Mouse (Mus musculus) heart, adult 8-10 months (tissue): Measurements from ENCODE around the gene Chst8. TPM values are rescaled to one million over a fixed set of nuclear protein-coding genes. Genes with fewer than 3 reads are reported as not detected.

Experiments
- DNase-seq: peaks from one replicate; pipeline ENCODE4 v3.0.0; 2022; ENCODE audit warnings: low spot score
- total RNA-seq, 4 experiments: library from RNA; stranded (reverse); gene quantifications; 2 replicates each; pipeline ENCODE4 v1.2.4; 2022

Chst8 gene
- total RNA-seq, 4 experiments from 2014 or later = not detected

DNA sequence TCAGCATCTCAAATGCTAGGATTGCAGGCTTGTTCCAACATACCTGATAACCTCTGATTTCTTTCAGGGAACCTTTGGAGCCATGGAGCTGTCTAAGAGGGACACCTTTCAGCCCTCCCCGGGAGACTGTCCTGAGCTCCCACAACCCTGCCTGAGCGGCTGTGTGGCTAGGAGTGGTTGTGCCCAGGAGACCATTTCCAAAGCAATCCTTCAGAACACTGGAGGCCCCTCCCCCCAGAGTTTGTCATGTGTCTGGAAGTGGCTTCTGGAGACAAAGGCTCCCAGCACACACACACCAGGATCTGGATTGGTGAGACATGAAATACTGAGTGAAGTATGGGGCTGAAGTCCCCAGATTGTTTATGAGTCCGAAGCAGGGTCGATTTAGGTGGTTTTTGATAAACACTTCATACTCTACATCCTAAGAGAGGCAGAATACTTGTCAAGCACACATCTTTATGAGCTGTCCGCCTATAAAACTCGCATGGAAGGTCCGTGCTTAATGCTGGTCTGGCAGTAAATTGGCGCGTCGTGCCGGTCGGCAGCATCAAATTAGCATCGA, 12.5 kb downstream of the Chst8 start:
- DNase-seq = no peak

DNA sequence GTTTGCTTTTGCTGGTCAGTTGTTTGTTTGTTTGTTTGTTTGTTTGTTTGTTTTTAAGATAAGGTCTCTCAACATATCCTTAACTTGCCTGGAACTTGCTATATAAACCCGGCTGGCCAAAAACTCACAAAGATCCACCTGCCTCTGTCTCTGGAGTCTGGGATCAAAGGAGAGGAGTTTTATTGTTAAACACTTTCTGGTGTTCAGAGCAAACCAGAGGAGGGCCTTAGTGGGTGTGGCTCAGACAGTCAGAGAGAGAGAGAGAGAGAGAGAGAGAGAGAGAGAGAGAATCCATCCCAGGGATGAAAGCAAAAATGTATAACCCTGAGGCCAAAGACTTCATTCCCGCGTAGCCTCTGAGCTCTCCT, 13.1 kb downstream of the Chst8 start:
- DNase-seq = no peak

DNA sequence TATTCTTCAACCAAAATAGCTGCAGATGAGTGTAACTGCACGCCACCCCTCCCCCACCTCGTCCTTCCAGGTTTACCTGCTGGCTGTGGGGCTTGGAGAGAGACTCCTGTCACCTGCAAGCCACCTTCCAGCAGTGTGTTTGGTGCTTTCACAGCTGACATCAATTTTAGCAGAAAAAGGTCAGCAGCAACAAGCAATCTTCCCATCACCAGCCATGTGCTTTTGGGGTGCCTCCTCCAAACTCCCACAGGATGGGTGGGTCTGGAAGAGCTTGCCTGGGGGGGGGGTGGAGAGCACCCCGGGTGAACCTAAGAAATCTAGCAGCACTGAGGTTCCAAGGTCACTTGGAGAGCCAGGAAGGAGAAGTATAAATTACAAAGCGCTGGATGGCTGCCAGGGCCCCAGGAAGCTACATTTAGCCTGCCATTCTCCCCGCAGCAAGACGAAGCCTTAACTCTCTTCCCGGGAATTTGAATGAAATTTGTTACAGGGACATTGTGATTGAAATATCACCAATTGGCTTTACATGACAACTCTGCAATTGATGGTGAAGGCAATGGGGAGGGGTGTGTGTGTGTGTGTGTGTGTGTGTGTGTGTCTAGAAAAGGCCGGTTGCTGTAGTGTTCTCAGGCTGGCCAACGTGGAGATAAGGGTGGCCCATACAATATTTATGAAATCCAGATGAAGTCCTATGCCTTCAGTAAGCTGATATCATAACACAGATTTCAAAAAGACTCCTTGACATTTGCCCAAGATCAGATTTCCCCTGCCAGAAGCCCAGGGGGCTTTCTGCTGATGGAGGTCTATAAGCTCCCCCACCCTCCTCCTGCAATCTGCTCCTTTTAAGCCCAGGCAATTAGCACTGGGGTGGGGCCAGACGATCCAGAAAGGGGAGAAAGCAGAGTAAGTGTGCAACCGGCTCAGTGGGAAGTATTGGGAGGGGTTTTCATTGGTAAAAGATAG, 13.8 kb downstream of the Chst8 start:
- no peak for DNase-seq

DNA sequence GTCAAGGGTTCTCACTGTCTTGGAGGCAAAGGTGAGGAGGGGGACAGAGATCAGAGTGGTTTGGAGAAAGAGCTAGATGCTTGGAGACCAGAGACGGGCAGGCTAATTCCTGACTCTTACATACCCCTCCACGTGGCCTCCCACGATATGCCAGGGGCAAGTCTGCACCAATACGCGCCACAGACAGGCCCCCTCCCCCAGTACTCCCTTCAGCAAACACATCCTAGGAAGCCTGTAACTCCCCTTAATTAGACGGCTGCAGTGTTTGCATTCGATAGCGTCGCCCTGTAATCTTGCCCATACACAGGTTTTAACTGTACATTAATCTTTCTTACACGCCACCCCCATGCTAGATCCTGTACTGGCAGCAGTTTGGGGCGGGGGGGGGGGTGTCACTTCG, 14.5 kb downstream of the Chst8 start:
- DNase-seq = no peak

DNA sequence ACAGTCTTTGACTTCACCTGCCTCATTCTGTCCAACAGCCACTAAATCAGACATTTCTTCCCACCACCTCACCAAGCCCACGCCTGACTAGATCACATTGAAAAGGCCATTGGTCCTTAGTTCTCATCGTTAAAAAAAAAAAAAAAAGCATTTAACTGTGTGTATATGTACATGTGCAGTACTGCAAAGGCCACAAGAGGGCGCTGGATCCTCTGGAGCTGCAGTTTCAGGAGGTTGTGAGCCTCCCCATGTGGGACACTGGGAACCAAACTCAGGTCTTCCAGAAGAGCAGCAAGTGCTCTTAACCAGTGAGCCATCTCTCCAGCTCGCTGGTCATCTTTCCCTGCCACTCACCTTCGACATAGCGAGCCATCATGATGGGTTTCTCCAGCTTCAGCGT, 22.1 kb downstream of the Chst8 start:
- no peak for DNase-seq

DNA sequence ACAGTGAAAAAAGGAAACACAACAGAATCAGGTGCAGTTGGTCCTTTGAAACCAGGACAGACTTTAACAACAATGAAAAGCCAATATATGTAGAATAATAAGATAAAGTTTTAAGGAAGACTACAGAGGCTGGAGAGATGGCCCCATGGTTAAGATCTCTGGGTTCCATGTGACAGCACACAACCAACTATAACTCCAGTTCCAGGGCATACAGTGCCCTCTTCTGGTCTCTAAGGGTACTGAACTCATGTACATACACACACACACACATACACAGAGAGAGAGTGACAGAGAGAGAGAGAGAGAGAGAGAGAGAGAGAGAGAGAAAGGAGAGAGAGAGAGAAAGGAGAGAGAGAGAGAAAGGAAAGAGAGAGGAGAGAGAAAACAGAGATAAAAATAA, 25.3 kb downstream of the Chst8 start:
- no peak for DNase-seq

DNA sequence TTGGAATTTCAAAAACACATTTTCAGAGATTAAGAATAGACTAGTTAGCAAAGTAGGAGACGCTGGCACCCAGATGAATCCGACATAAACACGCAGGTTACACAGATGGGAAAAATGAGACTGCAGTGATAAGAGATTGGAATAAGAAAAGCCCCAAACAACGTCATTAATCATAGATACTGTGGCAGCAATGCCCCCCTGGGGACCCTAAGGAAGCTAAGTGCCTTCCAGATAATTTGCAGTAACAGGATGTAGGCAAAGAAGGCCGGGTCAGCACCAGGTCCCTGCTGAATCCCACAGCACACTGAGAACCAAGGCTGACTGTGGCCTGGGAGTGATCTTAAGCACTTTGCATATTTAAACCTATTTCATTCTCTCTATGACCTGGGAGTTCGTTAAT, 27.5 kb downstream of the Chst8 start:
- no peak for DNase-seq

DNA sequence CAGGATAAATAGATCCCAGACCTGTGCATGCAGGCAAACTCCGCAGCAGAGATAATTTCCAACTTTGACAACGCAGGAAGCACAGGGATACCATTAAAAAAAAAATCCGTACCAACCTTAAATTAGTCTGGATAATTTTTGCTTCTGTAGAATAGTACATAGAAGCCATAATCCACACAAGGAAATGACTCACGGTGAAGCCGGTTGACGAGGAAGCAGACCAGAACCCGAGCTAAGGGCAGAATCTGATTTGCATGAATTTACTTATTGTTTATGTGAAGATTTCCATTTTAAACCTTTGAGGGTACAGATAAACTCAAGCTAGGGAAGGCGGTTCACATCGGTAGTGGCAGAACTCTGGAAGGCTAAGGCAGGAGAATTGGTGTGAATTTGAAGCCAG, 28.0 kb downstream of the Chst8 start:
- no peak for DNase-seq

DNA sequence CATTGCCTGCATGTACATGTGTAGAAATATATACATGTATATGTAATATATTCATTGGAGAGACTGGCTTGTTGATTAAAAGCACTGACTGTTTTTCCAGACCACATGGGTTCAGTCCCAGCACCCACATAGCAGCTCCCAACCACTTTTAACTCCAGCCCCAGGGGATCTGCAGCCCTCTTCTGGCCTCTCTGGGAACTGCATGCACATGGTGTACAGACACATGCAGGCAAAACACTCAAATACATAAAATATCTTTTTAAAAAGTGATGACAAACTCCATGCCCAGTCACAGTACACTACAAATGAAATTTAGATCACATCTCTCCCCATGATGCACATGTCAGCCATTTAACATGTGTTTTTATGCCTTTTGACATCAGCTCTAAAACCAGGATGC, 30.5 kb downstream of the Chst8 start:
- no peak for DNase-seq

DNA sequence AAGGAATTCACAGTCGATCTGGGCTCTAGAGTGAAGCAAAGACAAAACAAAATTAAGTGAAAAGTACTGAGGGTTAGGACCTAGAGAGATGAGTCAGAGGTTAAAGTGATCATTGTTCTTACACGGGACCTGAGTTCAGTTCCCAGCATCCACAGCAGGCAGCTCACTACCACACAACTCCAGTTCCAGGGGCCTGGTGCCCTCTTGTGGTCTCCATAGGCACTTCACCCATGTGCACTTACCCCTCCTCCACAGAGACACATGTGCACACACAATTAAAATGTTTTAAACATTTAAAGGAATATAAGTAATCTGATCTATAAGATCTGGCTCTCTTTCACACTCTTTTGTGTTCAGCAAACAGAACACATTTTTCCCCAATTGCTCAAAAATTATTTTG, 31.3 kb downstream of the Chst8 start:
- DNase-seq = no peak

DNA sequence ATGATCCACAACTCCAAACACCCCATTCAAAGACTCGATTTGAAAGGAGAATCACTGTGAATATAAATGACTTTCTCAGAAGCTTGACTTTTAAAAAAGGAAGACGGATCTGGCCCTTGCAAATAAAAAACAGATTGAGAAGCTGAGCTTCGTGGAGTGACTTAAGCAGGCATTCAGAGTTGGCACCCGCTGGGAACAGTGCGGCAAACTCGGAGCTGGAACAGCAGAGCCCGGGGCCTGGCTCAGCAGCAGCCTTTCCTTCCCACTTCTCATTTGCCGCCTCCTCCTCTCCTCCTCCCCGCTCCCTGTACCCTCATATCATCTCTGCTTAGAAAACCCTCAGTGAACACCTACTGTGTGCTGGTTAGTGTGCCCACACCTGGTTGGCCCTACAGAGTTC, 34.1 kb downstream of the Chst8 start:
- no peak for DNase-seq

DNA sequence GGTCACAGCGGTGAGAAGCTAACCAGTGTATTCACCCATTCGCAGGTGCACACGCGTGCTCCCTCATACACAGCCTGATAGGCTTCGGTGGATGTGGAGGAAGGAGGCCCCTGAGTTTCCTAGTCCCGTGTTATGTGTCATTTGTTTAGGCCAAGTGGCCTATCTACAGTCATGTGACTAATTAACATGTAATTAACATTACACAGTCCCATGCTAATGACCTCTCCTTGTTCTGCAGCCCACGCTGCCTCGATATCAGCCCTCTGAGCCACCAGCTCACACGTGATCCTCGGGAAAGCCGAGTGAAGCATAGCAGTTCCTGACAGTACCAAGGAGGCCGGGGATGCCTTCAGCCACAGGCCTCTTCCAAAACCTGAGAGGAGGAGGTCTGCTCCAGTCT, 36.9 kb downstream of the Chst8 start:
- no peak for DNase-seq

DNA sequence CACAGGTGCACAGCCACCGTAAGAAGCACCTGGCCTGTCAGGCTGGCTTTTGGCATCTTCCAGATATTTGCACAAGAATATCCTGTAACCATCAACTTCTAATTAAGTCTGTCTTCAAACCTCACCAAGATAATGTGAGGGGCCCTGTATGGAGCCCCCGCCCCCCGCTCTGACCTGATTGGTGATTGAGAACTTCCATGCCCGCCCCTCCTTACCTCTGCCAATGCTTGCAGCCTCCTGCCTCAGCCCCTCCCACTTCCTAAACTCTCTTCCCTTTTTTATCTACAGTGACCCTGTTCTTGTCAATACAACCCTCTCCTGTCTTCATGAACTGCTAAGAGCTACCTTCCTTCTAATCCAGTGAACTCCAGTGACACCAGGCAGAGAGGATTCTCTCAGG, 37.6 kb downstream of the Chst8 start:
- DNase-seq = no peak

DNA sequence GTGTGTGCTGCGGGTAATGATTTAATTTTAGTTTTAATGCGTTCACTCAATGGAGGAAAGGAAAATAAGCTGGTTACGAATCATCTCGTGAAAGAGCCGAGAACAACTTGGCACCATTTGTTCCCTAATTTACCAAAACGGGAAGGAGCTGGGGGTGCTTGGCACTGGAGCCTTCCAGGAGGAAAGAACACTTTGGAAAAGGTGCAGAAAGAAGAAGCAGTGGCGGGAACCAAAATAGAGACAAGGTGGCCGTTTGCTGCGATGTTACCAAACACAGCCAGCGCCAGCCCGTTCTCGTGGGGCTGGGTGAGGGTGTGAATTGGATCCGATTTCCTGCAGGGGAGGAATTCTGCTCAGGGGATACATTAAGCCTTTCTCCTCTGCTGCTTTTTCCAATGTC, 38.5 kb downstream of the Chst8 start:
- no peak for DNase-seq

DNA sequence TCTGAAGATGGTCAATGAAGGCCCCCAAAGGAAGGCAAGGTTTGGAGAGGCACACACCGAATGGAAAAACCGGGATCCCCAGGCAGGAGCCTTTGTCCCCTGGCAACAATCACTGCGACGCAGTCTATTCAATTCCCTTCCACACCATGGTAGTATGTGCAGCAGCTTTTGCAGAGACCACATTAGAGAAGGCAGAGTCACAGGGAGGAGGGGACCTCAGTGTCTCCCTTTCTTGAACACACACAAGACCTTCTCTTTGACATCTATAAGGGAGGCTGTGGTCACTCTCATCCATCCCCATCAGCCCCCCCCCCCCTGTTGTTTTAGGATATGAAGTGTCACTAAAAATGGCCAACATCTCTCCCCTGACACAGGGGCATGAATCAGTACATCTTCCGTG, 39.2 kb downstream of the Chst8 start:
- DNase-seq = no peak

DNA sequence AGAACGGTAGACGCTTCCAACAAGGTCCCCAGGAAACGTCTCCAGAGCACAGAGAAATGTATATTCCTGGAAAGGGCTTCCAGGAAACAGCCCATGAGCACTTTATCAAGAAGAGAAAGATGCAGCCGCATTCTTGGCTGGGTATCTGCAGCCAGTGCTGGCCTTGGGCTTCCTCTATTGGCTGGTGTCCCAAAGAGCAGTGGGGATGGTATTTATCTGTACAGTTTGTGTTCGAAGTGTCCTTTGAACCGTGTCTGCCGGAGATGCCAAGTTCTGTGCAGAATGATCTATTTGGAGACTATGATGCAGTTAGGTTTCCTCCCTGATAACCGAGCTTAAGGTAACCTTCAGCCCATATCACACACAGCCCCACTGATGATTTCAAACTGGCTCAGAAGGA, 43.0 kb downstream of the Chst8 start:
- no peak for DNase-seq

DNA sequence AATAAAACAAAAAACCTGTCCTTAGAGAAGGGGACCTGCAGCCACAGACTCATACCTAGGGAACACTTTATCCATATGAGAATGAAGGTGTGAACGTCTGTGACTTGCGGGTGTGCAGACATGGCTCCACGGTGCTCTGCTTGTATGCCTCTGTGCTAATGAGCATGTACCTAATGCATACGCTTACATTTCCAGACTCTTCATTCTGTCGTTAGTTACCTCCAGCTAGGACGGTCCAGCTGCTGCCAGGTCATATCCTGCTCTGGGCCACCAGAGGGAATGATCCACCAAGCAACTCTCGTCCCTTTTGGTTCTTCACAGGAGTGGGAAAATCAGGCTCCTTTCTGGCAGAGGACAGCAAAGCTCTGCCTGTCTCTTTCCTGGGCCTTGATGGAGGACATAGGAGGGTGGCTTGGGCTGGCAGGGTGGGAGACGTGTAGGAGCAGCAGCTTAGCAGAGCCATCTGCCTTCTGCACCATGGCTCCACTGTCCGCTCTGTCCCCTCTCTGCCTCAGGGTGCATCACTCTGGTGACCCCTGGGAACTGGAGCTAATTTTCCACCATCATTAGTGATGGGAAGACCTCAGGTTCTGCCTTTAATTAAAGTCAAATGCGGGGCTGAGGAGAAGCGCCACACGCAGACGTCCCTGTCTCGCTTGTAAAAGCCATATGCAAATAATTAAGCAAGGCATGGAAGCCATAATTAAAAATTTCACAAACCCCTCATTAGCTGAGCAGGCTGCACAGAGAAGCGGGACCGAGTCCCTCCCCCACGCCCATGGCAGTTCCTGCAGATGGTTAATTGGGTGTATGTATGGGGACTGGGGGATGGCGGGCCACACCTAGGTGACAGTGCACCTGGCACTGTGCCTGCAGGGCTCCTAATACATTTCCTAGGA, 48.0 kb downstream of the Chst8 start:
- DNase-seq = no peak

DNA sequence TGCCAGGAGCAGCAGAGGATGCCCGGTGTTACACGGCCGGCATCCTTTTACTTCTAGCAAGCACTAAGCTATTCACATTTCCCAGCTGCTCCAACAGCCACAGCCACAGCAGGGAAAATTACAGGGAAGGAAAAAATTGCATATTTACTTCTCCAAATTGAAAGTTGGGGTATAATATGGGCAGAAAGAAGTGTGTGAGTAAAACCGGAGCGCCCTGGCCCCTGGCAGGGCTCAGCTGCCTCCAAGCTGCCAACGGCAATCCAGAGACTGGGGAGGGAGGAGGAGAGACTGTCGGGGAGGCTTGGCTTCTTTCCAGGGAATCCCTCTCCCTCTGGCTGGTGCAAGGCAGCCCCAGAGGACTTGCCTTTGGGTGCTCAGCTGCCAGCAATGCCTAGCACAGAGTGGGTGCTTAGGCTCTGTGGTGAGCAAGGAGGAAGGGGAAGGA, 53.1 kb downstream of the Chst8 start:
- no peak for DNase-seq

DNA sequence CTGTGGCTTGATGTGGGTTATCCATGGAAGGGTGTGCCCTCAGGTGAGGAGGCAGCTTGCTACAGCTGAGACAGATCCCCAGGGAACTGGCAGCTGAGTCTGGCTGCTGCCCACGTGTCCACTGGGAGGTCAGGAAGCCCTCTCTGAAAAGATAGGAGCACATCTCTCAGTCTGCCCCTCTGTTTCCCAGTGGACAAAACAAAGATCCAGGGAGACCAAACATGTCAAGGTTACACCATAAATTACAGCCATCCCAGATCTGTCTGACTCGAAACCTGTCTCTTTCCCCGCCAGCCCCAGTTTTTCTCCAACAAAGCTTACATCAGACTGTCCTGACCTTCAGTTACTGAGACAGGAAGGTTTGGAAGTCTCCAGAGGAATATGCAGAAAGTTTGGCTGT, 53.8 kb downstream of the Chst8 start:
- no peak for DNase-seq

DNA sequence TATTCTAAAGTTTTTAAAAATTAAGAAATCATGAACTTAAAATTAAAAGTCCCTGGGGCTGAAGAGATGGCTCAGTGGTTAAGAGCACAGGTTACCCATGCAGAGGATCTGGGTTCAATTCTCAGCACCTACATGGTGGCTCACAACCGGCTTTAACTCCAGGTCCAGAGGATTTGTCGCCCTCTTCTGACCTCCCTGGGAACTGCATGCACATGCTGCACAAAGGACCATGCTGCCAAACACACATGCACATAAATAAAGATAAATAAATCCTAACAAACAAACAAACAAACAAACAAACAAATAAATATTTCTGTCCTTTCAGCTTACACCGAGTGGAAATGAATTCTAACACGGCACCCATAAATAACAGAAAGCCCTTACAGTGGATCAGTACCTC, 55.0 kb downstream of the Chst8 start:
- DNase-seq = no peak

DNA sequence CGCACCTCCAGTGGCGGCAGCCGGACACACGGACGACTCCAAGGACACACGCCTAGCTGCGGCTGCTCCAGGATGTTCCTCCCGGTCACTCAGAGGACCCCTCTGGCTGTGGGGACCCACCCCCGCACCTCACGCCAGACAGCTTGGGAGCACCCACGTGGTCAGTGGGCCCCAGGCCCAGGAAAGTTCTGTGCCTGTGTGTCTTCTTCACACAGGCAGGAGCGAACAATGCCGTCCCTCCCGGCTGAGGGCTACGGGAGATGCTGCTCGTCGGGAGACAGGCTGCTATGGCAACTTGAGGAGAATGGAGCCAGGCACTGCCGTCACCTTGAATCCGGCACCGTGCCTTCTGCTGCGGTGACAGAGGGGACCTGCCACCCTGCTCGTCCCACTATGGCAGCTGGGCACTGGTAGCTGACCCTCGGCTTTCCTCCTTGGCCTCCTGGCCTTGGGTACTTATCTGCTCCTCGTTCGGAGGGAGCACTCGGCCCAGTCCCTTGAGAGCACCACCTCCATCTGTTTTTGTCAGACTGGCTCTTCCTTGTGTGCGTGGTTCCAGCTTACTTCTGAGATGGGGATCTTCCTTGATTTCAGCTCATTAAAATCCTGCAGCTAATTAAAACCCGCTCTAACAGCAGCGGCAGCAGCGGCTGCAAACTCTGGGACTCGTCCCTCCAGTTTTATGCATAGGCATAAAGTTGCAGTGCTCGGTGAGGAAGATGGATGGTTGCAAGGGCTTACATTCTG, 59.2 kb downstream of the Chst8 start:
- DNase-seq = no peak
